Mouse (Mus musculus) embryonic facial prominence, embryonic 11.5 days (tissue): Measurements from ENCODE around the gene Nme4. TPM values are rescaled to one million over a fixed set of nuclear protein-coding genes. Genes with fewer than 3 reads are reported as not detected.

Source experiments
- ATAC-seq: fragments of 200-750 bp; cut with Nextera tagmentation; replicated peaks from 2 replicates; pipeline ENCODE4 v1.8.0; 2017; ENCODE audit warnings: low read depth; ENCODE audit not compliant: insufficient number of reproducible peaks, low FRiP score, low TSS enrichment
- DNase-seq: peaks from one replicate; pipeline ENCODE4 v3.0.0-alpha.2; 2015; ENCODE audit warnings: low spot score
- H3K27ac ChIP-seq: fragments of 300-500 bp; sonication (generic); replicated peaks from 2 replicates; pipeline ENCODE4 v1.5.1; 2014; ENCODE audit warnings: mild to moderate bottlenecking, low read depth, low read length, control low read depth
- H3K27me3 ChIP-seq: fragments of 300-500 bp; sonication (generic); 2 replicates; pipeline ENCODE4 v1.6.1; 2014; ENCODE audit warnings: mild to moderate bottlenecking, low read length, moderate library complexity, mixed read lengths; ENCODE audit not compliant: control insufficient read depth, insufficient read depth
- H3K36me3 ChIP-seq: fragments of 300-500 bp; sonication (generic); replicated peaks from 2 replicates; pipeline ENCODE4 v1.6.1; 2014; ENCODE audit warnings: low read depth, mild to moderate bottlenecking, low read length, moderate library complexity, mixed read lengths; ENCODE audit not compliant: control insufficient read depth, insufficient read depth
- H3K4me1 ChIP-seq: fragments of 300-500 bp; sonication (generic); 2 replicates; pipeline ENCODE4 v1.6.1; 2014; ENCODE audit warnings: low read length, mixed read lengths; ENCODE audit not compliant: control insufficient read depth, insufficient read depth
- H3K4me2 ChIP-seq: fragments of 300-500 bp; sonication (generic); 2 replicates; pipeline ENCODE4 v1.6.1; 2014; ENCODE audit warnings: low read depth, mild to moderate bottlenecking, control low read depth, low read length, moderate library complexity
- H3K4me3 ChIP-seq: fragments of 300-500 bp; sonication (generic); 2 replicates; pipeline ENCODE4 v1.5.1; 2014; ENCODE audit warnings: low read depth, low read length, control low read depth
- H3K9ac ChIP-seq: fragments of 300-500 bp; sonication (generic); replicated peaks from 2 replicates; pipeline ENCODE4 v1.6.1; 2014; ENCODE audit warnings: mild to moderate bottlenecking, control low read depth, low read length
- H3K9me3 ChIP-seq: fragments of 300-500 bp; sonication (generic); replicated peaks from 2 replicates; pipeline ENCODE4 v1.6.1; 2016; ENCODE audit warnings: mild to moderate bottlenecking, low read length, inconsistent platforms, mixed read lengths; ENCODE audit not compliant: control insufficient read depth
- WGBS: fragments of 180-500 bp; shearing (Covaris S2); extraction: QIAGEN DNeasy Blood & Tissue Kit; methylation state at CpG from one replicate; pipeline ENCODE4 v1.1.7; 2014; 5-methylcytosine and 5-hydroxymethylcytosine counted together
- polyA plus RNA-seq: library from polyadenylated mRNA; unstranded; fragments of >200 nt; fragmentation: Nextera tagmentation; extraction: Ambion mirVana; gene quantifications from 2 replicates; pipeline ENCODE4 v1.2.1, GENCODE M21; 2014

Nme4 gene
- polyA plus RNA-seq, 1 experiment from 2014 or later: 91.2 TPM

DNA sequence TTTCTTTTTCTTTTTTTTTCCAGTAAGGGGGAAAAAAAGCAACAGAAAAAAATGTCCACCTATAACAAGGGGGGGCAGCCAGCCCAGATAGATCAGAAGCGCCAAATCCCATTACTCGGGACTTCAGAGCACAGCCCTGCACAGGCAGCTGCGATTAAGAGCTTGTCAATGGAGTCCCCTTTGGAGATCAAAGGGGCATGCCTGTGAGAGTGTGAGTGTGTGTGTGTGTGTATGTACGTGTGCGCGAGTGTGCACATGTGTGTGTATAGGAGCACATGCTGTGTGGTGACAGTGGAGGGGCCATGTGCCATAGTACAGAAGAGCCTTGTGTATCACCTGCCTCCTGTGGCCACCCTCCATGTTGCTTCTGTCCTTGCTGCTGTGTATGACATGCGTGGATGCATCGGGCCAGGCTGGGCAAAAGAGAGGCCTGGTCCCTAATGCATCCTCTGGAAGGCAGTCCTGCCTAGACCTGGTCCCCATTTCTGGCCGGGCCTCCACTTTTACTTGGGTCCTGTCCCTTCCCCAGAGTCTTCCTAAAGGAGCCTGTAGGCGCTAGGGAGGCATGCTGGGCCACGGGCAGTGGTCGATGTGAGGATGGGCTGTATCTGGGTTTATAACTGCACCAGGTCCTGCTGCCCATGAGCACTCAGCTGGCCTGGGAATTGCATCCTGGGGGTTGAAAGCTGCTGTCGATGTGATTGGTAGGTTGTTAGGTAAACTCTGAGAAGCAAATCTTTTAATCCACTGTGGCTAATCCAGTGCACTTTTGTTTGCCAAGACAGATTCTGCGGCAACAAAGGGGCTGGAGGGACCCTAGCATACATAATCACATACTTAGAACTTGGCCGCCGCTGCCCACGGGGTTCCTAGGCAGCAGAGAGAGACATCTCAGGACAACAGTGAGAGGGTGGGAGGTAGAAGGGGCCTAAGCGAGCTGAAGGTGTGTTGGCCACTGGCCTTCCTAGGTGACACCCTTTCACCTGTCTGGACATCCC, 36.8 kb upstream of the Nme4 start:
- Histone ChIP-seq H3K27me3 (no peaks in the 10 kb centered on the region), H3K4me3 (no peak overlapping the region), H3K9me3 (no peaks in the 10 kb centered on the region), H3K27ac (no peak overlapping the region), H3K4me1 (no peaks in the 10 kb centered on the region), H3K4me2 (no peak overlapping the region), H3K9ac (no peak overlapping the region), H3K36me3 (peaks cover 5% of the 10 kb centered on the region)
- ATAC-seq (no peak), DNase-seq (no peak)
- 86% methylated on average over 18 of the region's 18 CpGs for WGBS

DNA sequence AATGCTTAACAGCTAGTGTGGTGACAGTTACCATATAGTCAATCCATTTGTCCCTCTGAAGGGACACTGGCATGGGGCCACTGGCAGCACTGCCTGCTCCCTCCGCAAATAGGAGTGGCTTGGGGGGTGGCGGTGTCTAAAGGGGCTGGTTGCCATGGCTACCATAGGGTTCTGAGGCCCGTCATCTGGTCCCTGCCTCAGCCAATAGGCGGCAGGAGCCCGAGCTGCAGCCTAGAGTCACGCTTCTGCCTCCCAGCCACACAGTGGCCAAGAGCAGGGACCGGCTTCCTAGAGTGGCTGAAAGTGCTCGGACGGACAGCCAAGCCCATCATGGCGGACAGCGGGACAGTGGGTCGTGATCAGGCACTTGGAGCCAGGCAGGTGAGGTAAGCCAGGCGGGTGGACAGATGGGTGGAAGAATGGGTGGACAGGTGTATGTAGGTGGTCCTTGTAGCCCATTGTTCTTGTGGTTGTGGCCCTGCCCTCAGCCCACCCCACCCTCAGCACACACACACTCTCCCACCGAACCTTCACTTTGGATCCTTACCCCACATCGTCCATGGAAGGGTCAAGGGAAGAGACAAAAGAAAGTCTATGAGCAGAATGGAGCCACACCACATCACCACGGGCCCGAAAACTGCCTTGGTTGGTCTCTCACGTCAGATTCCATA, 35.8 kb upstream of the Nme4 start:
- ATAC-seq (no peak), DNase-seq (no peak)
- no peaks in the 10 kb centered on the region for H3K27me3 ChIP-seq
- H3K9me3 ChIP-seq: no peaks in the 10 kb centered on the region
- peaks cover 8% of the 10 kb centered on the region for H3K36me3 ChIP-seq
- H3K4me3 ChIP-seq: no peak overlapping the region
- WGBS: 83% methylated on average over 18 of the region's 18 CpGs
- no peak overlapping the region for H3K9ac ChIP-seq
- no peak overlapping the region for H3K27ac ChIP-seq
- H3K4me1 ChIP-seq: no peaks in the 10 kb centered on the region
- no peak overlapping the region for H3K4me2 ChIP-seq

GRCm38 (mm10) chr17:26125226-26125625, 29.8 kb upstream of the Nme4 start:
- Histone ChIP-seq H3K4me3 (no peak overlapping the region), H3K4me2 (no peak overlapping the region), H3K4me1 (peaks cover 6% of the 10 kb centered on the region; the same call in 1 of the 2 replicates), H3K9ac (no peak overlapping the region), H3K27ac (no peak overlapping the region), H3K9me3 (no peaks in the 10 kb centered on the region), H3K27me3 (no peaks in the 10 kb centered on the region), H3K36me3 (peaks cover 11% of the 10 kb centered on the region)
- WGBS: 95% methylated on average over 10 of the region's 10 CpGs
- DNase-seq (no peak), ATAC-seq (no peak)

DNA sequence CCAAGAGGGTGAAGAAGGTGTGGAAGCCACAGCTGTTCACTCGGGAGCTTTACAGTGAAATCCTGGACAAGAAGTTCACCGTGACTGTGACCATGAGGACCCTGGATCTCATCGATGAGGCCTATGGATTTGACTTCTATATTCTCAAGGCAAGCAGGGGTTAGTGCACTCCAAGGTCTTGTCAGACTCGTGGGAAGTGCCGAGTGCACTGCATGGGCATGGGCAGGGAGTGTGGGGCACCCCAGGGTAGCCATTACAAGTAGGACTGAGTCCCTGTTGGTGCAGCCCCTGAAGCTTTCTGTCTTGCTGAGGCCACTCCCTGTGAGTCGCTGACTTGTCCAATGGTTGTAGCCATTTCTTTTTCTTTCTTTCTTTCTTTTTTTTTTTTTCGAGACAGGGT, 29.2 kb upstream of the Nme4 start:
- Histone ChIP-seq H3K4me3 (peak overlapping the region; percentile 64), H3K27ac (no peak overlapping the region), H3K9me3 (no peaks in the 10 kb centered on the region), H3K9ac (peak overlapping the region; percentile 56; the same call in 1 of the 2 replicates), H3K4me2 (peak overlapping the region; percentile 79), H3K4me1 (peaks cover 6% of the 10 kb centered on the region; the same call in 1 of the 2 replicates), H3K36me3 (peaks cover 8% of the 10 kb centered on the region), H3K27me3 (no peaks in the 10 kb centered on the region)
- 87% methylated on average over 7 of the region's 7 CpGs for WGBS
- DNase-seq (no peak), ATAC-seq (no peak)

GRCm38 (mm10) chr17:26123267-26123684, 27.9 kb upstream of the Nme4 start, which contains the start of gene Mrpl28:
TSS of gene Mrpl28 (plus strand) at chr17:26123500.
- Histone ChIP-seq H3K9me3 (no peaks in the 10 kb centered on the region), H3K27me3 (no peaks in the 10 kb centered on the region), H3K4me2 (peak within 1 kb of the TSS; percentile 79), H3K36me3 (peaks cover 6% of the 10 kb centered on the region), H3K4me1 (peaks cover 6% of the 10 kb centered on the region; the same call in 1 of the 2 replicates), H3K27ac (no peak within 1 kb of the TSS), H3K9ac (peak within 1 kb of the TSS; percentile 56), H3K4me3 (peak within 1 kb of the TSS; percentile 64)
- DNase-seq (peak; percentile 97), ATAC-seq (peak; percentile 81)
- under 1% methylated on average over 32 of the region's 32 CpGs for WGBS

DNA sequence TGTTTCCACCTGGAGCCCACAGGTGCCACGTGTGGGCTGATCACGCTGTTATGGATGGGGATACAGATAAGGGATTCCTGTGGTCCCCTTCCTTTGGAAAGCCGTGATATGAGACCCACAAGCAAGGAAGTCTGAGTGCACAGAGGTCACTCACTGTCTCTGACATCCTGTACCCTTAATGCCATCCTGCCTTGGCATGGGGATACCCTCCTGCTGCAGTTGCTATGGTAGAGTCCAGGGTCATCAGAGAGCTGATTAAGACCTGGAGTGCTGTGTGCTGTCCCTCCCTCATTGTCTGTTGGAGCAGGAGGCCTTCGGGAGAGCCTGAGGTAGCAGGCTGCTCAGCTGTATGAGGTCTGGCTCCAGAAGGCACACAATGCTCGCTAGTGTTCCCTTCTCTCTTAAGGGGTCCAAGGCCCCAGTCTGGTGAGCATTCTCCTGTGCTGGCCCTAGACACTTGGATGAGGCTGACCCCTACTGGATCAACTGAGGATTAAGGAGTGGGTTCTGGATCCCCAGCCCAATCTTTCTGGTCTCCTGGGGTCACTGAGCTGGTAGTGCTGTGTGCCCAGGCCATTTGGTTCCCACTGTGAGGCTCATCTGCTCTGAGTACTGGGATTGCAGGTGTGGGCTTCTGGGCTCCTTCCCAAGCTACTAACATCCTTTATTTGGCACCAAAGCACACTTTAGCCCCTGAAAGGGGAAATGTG, 27.2 kb upstream of the Nme4 start:
- H3K9ac ChIP-seq: no peak overlapping the region

DNA sequence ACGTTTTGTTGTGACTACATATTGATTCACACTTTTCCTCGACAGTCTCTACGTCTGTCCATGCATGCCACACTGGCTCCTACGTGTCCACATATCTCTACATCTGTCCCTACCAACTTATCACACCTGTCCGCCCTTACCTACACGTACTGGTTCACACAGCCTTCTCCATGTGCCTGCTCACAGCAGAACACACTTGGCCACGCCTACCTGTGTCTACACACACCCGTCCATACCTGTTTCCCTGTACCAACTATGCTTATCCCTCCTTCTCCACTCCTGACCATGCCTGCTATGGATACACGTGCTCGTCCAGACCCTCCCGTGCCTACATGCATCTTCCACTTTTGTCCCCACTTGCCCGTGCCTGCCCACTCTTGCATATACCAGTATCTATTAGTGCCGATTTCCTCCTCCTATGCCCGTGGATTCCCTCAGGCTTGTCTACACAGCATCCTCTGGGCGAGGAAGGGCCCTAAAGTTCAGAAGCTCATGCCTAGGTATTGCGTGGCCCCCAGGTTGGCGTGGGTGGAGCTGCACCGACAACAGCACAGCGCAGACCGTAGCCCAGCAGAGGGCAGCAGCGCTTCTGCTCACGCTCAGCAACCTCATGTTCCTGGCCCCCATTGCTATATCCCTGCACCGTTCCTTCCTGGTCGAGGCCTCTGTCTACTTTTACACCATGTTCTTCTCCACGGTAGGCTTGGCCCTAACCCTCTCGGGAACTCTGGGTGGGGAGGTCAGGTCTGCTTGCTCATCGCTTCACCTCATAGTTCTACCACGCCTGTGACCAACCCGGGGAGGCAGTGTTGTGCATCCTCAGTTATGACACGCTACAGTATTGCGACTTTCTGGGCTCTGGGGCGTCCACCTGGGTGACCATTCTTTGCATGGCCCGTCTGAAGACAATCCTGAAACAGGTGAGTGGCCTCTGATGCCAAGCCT, 24.6 kb upstream of the Nme4 start:
- Histone ChIP-seq H3K27me3 (peaks cover 10% of the 10 kb centered on the region), H3K4me1 (peaks cover 6% of the 10 kb centered on the region; the same call in 1 of the 2 replicates), H3K36me3 (no peaks in the 10 kb centered on the region), H3K27ac (no peak overlapping the region), H3K4me2 (no peak overlapping the region), H3K9ac (no peak overlapping the region), H3K9me3 (no peaks in the 10 kb centered on the region), H3K4me3 (no peak overlapping the region)
- no peak for ATAC-seq
- 50% methylated on average over 33 of the region's 33 CpGs for WGBS
- peak; percentile 81 for DNase-seq

More for the DNA sequence above, 27.2 kb upstream of the Nme4 start:
- ATAC-seq (no peak; the same call in 1 of the 2 replicates), DNase-seq (no peak)
- Histone ChIP-seq H3K4me3 (no peak overlapping the region), H3K27ac (no peak overlapping the region), H3K4me1 (peaks cover 6% of the 10 kb centered on the region; the same call in 1 of the 2 replicates), H3K27me3 (no peaks in the 10 kb centered on the region), H3K4me2 (no peak overlapping the region), H3K9me3 (no peaks in the 10 kb centered on the region), H3K36me3 (peaks cover 6% of the 10 kb centered on the region)
- WGBS: 50% methylated on average over 5 of the region's 5 CpGs
